Mouse (Mus musculus) olfactory bulb, adult 2 months (tissue): ENCODE data around the gene Disp3.

ENCODE experiments used
- CTCF ChIP-seq: fragments of 200-500 bp; IDR thresholded peaks from 2 replicates; pipeline ENCODE4 v1.5.1; 2012; ENCODE audit warnings: low read depth, mild to moderate bottlenecking, low read length, moderate library complexity; ENCODE audit not compliant: insufficient read depth
- POLR2A ChIP-seq: fragments of 200-500 bp; IDR thresholded peaks from 2 replicates; pipeline ENCODE4 v1.6.1; 2012; ENCODE audit warnings: mild to moderate bottlenecking, low read depth, low read length, moderate library complexity; ENCODE audit not compliant: insufficient read depth

GRCm38 (mm10) chr4:148203557-148203956 is 84.2 kb downstream of the Disp3 start:
- TF ChIP-seq CTCF = no peak
- no peak for TF ChIP-seq POLR2A
